ENCODE assay signal across 8 mouse cellular contexts in the genomic region with DNA sequence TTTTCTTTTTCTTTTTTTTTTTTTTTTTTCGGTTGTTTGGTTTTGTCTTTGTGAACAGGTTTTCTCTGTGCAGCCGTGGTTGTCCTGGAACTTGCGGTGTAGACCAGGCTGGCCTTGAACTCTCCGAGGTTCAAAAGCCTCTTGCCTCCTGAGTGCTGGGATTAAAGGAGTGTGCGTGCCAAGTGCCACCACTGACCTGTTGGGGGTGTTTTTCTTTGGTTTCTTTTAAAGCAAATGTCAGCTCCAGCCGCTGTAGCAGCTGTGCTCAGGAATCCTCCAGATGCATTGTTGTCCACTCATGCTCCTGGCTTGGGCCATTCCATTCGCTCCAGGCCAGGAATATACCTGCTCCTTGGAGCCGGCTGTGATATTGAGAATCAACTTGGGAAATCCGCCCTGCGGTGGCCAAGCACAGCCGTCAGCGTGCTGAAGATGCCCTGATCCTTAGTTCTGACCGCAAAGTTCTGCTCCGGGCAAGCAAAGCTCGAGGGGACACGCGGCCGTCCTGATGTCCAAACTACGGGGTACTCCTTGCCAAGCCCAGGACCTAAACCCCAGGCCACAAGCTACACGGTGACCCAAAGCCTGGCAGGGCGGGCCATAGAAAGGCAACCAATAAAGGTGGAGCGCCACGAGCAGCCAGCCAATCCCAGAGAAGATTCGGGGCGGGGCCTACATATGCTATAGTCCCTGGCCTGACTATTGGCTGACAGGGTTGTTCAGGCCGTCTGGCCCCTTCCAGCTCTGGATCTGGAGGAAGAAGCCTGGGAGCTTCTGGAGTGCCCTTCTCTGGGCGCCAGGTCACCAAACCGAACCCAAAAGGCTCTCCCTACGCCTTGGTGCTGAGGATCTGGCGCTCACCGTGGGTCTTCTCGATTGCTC. TPM values are rescaled to one million over a fixed set of nuclear protein-coding genes. Genes with fewer than 3 reads are reported as not detected.
DNase-seq lines count a peak whose midpoint lies in the region; ATAC-seq lines count a peak whose summit lies in the region.

No protein-coding gene starts in this region.

- peak; percentile 48 for DNase-seq in WW6 (ENCODE audit: low read depth, low spot score)
- DNase-seq in cerebellum, adult 9-11 months = peak; percentile 68
- DNase-seq in heart, postnatal 4 days = peak; percentile 83
- DNase-seq in layer of hippocampus, adult 9-10 months (ENCODE audit: low spot score) = peak; percentile 21
- peak; percentile 56 to 65 for DNase-seq in thymus, adult 18-20 months

- peak overlapping the region; percentile 17 for H3K9ac ChIP-seq in lung, embryonic 15.5 days

- H3K36me3 ChIP-seq in lung, embryonic 15.5 days = no peaks in the 10 kb centered on the region

- WGBS in lung, embryonic 15.5 days = 67% methylated on average over 32 of the region's 32 CpGs

- peaks cover 10% of the 10 kb centered on the region; the same call in 1 of the 2 replicates for H3K4me1 ChIP-seq in lung, embryonic 15.5 days

- H3K4me2 ChIP-seq in lung, embryonic 15.5 days = peak overlapping the region; percentile 51

- peak overlapping the region; percentile 34 for H3K4me3 ChIP-seq in lung, embryonic 15.5 days

- H3K27ac ChIP-seq in lung, embryonic 15.5 days = no peak overlapping the region

- H3K27me3 ChIP-seq in lung, embryonic 15.5 days = no peaks in the 10 kb centered on the region

- peak; percentile 98 for ATAC-seq in frontal cortex, adult (ENCODE audit: low TSS enrichment)
- ATAC-seq in lung, embryonic 15.5 days (ENCODE audit: borderline replicate concordance, extremely low read depth, low FRiP score, low TSS enrichment) = peak; percentile 94
- ATAC-seq in neutrophil, adult 5-6 weeks (ENCODE audit: extremely low read depth, insufficient number of reproducible peaks, low FRiP score, poor library complexity, severe bottlenecking) = peak; percentile 89

- H3K9me3 ChIP-seq in lung, embryonic 15.5 days = no peaks in the 10 kb centered on the region

RNA-seq across cellular contexts. Expression of gene Usp46, which starts 58.0 kb away (rescaled TPM):
- total RNA-seq in heart, postnatal 4 days (2021) = 10 to 100 TPM; 60.5 to 66.8 TPM
- polyA plus RNA-seq in lung, embryonic 15.5 days (2015; fragmentation: Nextera tagmentation; extraction: Ambion mirVana) = 44.5 and 46.4 TPM in 2 replicates
- 7.5 and 9.5 TPM in 2 replicates for total RNA-seq in neutrophil, adult 5-6 weeks (2017)

Comparison
In these comparisons a context has a peak if more than half of its experiments do, and no peak if none do; other contexts are left out.
1. DNase-seq: peak in every context shown above with its lines; median percentile 83 in heart, postnatal 4 days; 68 in cerebellum, adult 9-11 months; 60 in thymus, adult 18-20 months; 48 in WW6; 21 in layer of hippocampus, adult 9-10 months.